Mouse (Mus musculus) myocyte (in vitro differentiated cells): Measurements from ENCODE around the gene Fam221a.

ENCODE experiments used
- E2F4 ChIP-seq: IDR thresholded peaks from one replicate; pipeline ENCODE4 v1.6.1; 2011; ENCODE audit warnings: mild to moderate bottlenecking, control low read depth, moderate library complexity; ENCODE audit not compliant: insufficient read depth
- MAX ChIP-seq: IDR thresholded peaks from one replicate; pipeline ENCODE4 v1.6.1; 2011; ENCODE audit warnings: low read depth, mild to moderate bottlenecking, control low read depth
- MYOD1 ChIP-seq, 3 experiments: IDR thresholded peaks; one replicate each; pipeline ENCODE4 v1.6.1; 2011; ENCODE audit warnings: control low read depth in 2 of 3, low read depth in 2 of 3, mild to moderate bottlenecking in 2 of 3, moderate library complexity in 1 of 3; ENCODE audit not compliant: insufficient read length in 2 of 3, control insufficient read depth in 1 of 3
- MYOG ChIP-seq, 3 experiments: IDR thresholded peaks; one replicate each; pipeline ENCODE4 v1.6.1; 2011; ENCODE audit warnings: control low read depth in 2 of 3, low read depth in 2 of 3, mild to moderate bottlenecking in 2 of 3; ENCODE audit not compliant: insufficient read length in 2 of 3, control insufficient read depth in 1 of 3, insufficient read depth in 1 of 3
- POLR2A ChIP-seq: IDR thresholded peaks from one replicate; pipeline ENCODE4 v1.6.1; 2011; ENCODE audit warnings: low read depth, mild to moderate bottlenecking, control low read depth, moderate library complexity; ENCODE audit not compliant: insufficient read length
- POLR2AphosphoS2 ChIP-seq: IDR thresholded peaks from one replicate; pipeline ENCODE4 v1.6.1; 2011; ENCODE audit warnings: low read depth, control low read depth; ENCODE audit not compliant: insufficient read length
- SRF ChIP-seq: IDR thresholded peaks from one replicate; pipeline ENCODE4 v1.6.1; 2011; ENCODE audit warnings: low read depth; ENCODE audit not compliant: control insufficient read depth, insufficient read length
- USF1 ChIP-seq: IDR thresholded peaks from one replicate; pipeline ENCODE4 v1.6.1; 2011; ENCODE audit warnings: low read depth, mild to moderate bottlenecking, control low read depth, moderate library complexity

DNA sequence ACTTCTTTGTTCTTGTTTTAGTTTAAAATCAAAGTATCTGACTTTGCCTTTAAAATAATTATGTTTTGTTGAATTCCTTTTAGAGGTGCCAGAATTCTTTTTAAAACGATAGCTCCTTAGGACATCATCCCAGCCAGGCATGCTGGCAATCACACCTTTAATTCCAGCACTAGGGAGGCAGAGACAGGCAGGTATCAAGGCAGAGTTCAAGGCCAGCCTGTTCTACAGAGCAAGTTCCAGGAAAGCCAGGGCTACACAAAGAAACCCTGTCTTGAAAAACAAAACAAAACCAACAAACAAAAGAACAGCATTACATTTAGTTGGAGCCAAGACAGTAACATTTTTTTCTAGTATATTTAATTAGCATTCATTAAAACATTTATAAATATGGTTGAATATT lies 48.4 kb downstream of the Fam221a start:
- TF ChIP-seq POLR2A (no peak), MYOD1 (IDR thresholded peaks at IDR 0.05; ENCODE audit: control insufficient read depth in 1 of 3, insufficient read length in 2 of 3, low read depth in 2 of 3) (no peak), SRF (no peak), MYOG (IDR thresholded peaks at IDR 0.05; ENCODE audit: control insufficient read depth in 1 of 3, insufficient read depth in 1 of 3, insufficient read length in 2 of 3, low read depth in 2 of 3) (no peak), E2F4 (no peak), USF1 (no peak), MAX (no peak), POLR2AphosphoS2 (no peak)
